Mouse (Mus musculus) kidney, postnatal 36 days (tissue): ENCODE data around the gene 4930402H24Rik.
A peak's percentile ranks its signal among the peaks of the same experiment; 100 is the strongest.
"Not testable (repeated sequence)": the region's sequence is repeated elsewhere in the genome, so short reads cannot be mapped to it uniquely, and the experiment has no call there.

Source experiments
- DNase-seq, 2 experiments: peaks; one replicate each; pipeline ENCODE4 v3.0.0; 2021 to 2022; ENCODE audit warnings: mixed read lengths in 2 of 2

4930402H24Rik gene

GRCm38 (mm10) chr2:130851363-130852246, 54.6 kb downstream of the 4930402H24Rik start:
- no peak for DNase-seq

DNA sequence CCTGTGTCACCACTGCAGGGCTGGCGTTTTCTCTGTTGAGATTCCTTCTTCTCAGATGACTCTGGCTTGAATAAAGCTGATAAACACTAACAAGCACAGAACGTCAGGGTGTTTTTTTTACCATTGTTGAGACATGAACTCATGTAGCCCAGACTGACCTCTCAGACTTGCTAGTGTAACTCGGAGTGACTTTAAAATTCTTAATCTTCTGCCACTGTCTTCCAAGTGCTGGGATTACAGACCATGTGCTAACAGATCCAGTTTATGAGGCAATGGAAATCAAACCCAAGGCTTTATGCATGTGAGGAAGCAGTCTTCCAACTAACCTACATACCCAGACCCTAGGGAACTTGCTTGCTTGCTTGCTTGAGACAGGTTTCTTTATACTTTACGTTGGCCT, 56.5 kb downstream of the 4930402H24Rik start:
- no peak for DNase-seq

GRCm38 (mm10) chr2:130848313-130848712, 57.9 kb downstream of the 4930402H24Rik start:
- no peak for DNase-seq

DNA sequence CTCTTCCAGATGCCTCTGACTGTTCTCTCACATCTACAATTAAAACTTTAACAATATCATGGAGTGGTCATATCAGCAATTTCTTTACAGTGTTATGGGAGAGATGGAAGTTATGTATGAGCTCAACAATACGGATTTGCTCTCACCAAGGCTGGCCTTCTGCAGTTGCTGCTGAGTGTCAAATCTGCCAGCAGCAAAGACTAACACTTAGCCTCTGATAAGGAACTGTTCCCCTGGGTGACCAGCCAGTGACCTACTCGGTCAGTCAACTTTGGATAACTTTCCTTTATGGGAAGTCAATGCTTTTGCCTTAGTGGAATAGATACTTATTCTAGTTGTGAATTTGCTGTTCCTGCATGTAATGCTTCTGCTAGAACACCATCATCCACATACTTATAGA, 62.6 kb downstream of the 4930402H24Rik start:
- no peak for DNase-seq

- DNase-seq = peak; percentile 76 to 92
Measured at GRCm38 (mm10) chr2:130840846-130841245, 65.4 kb downstream of the 4930402H24Rik start.

GRCm38 (mm10) chr2:130839874-130840661, 66.1 kb downstream of the 4930402H24Rik start:
- peak; percentile 74 to 90 for DNase-seq

- DNase-seq = no peak
Measured at GRCm38 (mm10) chr2:130839528-130839873, 66.7 kb downstream of the 4930402H24Rik start.

DNA sequence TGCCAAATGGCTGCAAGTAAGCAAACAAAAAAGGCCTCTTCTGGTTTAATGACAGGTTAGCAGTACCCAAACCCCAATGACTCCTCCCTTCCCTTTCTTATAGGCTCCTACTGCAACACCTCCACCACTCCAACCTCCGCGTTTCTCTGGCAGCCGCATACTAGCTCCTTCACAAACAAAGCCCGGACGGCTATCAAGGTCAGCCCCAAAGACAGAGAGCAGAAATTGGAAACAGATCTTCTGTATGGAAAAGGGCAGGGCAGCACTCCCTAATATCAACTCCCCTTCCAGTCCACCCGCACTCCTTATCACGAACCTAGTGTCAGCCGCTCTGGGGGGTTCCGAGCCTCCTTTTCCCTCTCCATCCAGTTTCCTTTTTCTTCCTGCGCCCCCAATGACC, 67.1 kb downstream of the 4930402H24Rik start:
- peak; percentile 50 to 56 for DNase-seq

DNA sequence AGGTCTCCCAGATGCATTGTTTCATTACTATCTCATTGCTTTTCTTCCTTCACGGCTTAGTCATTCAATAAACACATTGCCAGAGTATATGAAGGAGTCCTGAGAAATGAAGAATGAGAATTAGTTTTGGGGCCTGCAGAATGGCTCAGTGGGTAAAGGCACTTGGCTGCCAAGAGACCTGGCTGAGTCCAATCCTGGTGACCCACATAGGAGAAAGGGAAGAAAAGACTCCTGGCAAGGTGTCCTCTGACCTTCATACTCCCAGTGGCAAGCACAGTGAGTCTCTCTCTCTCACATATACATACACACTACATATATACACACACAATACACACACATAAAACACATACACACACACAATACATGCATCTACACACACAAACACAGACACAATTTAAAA, 68.1 kb downstream of the 4930402H24Rik start:
- peak; percentile 50 to 69 for DNase-seq

DNA sequence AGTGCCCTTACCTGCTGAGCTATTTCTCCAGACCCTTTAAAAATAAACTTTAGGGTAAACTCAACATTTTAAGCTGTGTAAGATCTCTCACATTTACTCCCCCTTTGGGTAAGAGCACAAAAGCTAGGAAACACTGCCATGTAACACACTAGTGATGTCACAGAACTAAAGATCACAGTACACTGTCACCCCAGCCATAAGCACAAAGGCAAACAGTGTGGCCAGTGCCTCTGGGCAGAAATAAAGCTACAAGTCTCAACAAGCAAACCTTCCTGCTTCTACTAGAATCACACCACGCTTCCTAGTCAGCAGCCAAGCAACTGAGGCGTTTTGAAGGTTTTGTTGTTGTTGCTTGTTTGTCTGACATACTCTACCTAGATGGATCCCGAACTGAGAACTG, 72.5 kb downstream of the 4930402H24Rik start:
- DNase-seq = no peak

DNA sequence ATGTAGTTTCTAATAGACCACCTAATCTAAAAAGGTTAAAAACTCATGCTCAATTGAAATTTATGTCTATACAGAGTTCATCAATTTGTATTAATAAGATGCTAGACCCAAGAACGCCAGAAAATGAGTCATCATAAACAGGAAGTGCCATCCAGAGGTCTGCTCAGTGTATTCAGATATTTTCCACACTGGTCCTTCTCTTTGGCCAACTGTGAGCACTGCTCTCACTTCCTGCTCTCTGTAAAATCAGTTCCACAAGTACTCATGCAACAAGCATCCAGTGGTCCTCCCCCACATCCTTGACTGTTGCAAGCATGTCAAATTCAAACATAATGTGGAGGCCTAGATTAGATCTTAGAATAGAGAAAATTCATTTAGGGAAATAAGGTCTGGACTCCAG, 73.6 kb downstream of the 4930402H24Rik start:
- no peak for DNase-seq

GRCm38 (mm10) chr2:130832012-130832411, 74.2 kb downstream of the 4930402H24Rik start:
- DNase-seq = no peak

- peak in 1 of 2 experiments; percentile 39 for DNase-seq
Measured at GRCm38 (mm10) chr2:130830236-130830635, 76.0 kb downstream of the 4930402H24Rik start.

DNA sequence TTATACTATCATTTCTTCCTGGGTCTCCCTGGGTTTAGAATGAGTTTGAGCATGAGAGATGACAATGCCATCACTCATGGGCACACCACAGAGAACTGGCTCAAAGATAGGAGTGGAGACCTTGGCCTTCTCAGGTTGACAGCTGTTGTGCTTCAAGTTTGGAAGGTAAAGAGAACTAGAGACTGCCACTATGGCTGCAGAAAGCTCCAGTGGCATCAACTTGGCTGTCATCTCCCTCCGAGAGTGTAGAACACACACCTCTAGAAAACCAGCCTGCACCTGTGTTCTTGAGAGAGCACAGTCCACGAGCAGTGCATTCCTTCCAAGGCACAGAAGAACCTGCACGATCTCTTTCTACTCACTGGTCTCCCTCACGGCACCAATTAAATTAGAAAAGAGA, 76.7 kb downstream of the 4930402H24Rik start:
- DNase-seq = no peak

DNA sequence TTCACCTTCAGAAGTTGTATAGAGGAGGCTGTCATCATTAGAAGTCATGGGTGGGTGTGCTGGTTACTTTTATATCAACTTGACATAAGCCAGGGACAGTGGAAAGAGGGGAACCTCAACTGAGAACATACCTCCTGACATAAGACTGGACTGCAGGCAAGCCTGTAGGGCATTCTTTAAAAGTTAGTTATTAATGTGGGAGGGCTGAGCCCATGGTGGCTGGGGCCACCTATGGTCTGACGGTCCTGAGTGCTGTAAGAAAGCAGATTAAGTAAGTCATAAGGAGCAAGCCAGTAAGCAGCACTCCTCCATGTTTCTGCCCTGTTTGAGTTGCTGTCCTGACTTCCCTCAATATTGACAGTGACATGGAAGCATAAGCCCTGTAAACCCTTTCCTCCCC, 77.5 kb downstream of the 4930402H24Rik start:
- peak; percentile 32 to 72 for DNase-seq

- DNase-seq = not testable (repeated sequence)
Measured at GRCm38 (mm10) chr2:130828066-130828465, 78.1 kb downstream of the 4930402H24Rik start.

DNA sequence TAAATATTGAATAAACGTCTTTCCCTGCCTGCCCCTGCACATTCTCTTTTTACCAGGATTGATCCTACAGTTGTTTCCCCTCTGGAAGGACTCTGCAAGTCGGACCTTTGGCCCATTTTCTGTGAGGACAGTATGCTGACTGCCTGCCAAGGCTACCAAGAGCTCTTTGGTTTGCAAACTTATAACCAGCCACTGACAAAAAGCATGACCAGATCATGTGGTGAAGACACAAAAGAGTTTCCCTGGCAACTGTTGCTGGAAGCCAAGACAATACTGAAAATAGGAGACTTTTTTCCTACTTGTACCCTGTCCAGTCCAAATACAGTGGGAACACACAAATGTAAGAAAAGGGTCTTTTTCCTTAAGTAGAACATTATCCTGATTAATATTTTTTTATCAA, 78.8 kb downstream of the 4930402H24Rik start:
- peak; percentile 81 to 92 for DNase-seq

DNA sequence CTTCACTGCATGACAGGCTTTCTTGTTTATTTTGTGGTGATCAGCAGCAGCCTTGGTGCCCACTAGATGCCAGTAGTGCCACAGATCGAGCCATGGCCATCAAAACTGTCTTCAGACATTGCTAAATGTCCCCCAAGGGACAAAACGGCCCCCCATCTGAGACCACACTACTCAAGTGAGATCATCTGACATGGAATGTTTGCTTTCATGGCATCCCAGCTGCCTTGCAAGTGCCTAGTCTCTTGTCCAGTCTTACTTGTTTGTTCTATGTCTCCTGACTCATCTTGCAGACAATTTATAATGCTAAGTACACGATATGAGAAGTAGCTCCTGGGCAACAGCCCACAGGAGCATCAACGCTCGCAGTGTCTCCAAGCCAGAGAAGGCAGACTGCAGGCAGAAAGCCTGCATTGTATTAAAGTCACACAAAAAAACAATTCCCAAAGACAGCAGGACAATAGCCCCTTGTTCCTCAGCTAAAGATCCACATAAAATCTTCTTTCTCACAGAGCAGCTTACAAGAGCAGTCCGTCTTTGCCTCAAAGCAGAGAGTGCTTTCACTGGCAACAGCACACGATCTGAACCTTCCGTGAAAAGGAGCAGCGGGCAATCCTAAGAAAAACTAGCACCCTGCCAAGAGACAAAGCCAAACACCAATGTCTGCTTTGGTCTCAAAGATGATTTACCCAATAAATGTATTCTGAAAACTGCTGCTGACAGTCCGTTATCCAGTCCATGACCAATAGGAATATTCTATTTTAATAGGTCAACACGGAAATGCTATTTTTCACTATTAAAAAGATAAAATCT, 87.2 kb downstream of the 4930402H24Rik start:
- DNase-seq = peak in 1 of 2 experiments; percentile 50

GRCm38 (mm10) chr2:130817865-130818264, 88.3 kb downstream of the 4930402H24Rik start:
- DNase-seq = no peak

GRCm38 (mm10) chr2:130816205-130816604, 90.0 kb downstream of the 4930402H24Rik start:
- DNase-seq = no peak

- DNase-seq = peak; percentile 61 to 87
Measured at GRCm38 (mm10) chr2:130814492-130814891, 91.7 kb downstream of the 4930402H24Rik start.

GRCm38 (mm10) chr2:130813729-130814128, 92.5 kb downstream of the 4930402H24Rik start:
- DNase-seq = no peak

DNA sequence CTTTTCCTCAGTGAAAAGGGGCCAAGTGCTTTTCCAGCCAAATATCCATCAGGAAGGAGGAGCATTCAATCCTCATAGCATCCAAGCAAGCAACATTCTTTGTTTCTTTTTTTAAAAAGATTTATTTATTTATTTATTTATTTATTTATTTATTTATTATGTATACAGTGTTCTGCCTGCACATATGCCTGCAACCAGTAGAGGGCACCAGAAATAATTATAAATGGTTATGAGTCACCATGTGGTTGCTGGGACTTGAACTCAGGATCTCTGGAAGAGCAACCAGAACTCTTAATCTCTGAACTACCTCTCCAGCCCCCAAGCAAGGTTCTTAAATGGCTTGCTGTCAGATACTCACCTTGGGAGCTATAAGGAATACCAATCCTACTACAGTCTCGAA, 93.7 kb downstream of the 4930402H24Rik start:
- no peak for DNase-seq
